Mouse (Mus musculus) cerebellum, postnatal 14 days (tissue): ENCODE measurements around the gene Vnn1.

ENCODE experiments used
- DNase-seq, 2 experiments: peaks; one replicate each; pipeline ENCODE4 v3.0.0; 2021; ENCODE audit warnings: mixed read lengths in 2 of 2

The Vnn1 gene

DNA sequence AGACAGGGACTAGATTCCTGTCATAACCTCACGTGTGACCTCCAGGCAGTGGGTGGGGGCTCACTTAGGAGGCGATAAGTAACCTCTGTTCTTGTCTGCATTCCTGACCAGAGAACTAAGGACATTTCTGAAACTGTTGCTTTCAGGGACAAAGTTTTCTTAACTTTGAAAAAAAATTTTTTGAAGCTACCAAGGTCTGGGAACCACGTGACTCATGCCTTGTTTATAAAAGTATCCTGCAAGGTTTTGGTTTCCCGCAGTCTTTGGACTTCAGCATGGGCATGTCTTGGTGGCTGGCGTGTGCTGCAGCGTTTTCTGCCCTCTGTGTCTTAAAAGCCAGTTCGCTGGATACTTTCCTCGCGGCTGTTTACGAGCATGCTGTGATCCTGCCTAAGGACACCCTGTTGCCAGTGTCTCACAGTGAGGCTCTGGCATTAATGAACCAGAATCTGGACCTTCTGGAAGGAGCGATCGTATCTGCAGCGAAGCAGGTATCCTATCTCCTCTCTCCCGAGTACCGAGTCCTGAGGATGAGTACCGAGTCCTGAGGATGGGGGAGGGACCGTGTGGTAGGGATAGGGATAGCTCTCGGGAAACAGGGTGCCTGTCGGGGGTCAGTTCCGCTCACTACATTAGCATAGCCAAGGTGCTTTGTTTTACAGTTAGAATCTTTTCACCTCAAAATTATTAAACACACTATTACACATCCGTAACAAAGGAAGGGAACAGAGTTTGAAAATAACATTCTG, at the start of gene Vnn1:
Gene Vnn1 (plus strand): TSS at position 88 of the 749 bp plus-strand sequence.
- peak; percentile 2 to 9 for DNase-seq

DNA sequence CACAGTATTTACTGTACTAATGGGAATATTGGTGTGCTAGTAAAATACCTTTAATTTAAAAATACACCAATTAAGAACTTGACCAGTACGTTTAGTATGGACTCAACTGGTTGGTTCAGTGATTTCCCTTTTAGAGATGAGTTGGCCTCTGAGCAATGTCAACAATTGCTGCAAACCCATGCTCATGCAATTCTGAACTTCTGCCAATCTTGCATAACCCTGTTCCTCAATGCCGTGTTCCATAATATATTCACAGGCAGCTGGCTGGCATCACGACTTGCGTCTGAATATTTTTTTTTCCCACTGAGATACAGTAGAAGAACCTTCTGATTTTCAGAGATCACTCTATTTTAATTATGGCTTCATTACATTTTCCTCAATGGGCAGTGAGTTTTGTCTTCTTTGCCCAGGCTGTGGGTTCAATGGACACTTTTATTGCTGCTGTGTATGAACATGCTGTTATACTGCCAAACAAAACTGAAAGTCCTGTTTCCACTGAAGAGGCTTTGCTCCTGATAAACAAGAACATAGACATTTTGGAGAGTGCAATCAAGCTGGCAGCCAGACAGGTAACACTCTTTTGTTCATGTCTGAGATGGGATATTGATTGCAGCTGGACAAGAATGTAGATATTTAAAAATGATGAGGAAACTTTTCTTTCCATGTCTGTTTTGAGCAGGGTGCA, 43.1 kb upstream of the Vnn1 start, which contains the start of gene Vnn3:
Gene Vnn3 (plus strand): TSS at position 235 of the 685 bp plus-strand sequence.
- no peak for DNase-seq

DNA sequence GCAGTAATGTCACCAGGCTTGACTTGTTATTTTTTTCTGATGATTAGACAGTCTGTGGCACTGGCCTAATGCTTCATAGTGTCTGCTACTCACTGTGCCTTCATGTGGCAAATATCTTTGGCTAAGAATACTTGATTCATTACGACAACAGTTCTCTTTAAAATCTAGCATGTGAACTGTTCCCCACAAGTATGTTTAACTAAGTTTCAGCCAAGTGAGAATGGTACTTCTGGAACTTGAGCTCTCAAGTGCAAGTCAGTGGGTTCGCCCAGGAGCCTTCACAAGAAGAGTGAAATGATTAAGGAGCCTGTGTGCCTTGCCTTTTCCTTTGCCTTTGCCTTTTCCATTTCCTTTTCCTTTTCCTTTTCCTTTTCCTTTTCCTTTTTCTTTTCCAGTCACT, 42.4 kb upstream of the Vnn1 start:
- no peak for DNase-seq

DNA sequence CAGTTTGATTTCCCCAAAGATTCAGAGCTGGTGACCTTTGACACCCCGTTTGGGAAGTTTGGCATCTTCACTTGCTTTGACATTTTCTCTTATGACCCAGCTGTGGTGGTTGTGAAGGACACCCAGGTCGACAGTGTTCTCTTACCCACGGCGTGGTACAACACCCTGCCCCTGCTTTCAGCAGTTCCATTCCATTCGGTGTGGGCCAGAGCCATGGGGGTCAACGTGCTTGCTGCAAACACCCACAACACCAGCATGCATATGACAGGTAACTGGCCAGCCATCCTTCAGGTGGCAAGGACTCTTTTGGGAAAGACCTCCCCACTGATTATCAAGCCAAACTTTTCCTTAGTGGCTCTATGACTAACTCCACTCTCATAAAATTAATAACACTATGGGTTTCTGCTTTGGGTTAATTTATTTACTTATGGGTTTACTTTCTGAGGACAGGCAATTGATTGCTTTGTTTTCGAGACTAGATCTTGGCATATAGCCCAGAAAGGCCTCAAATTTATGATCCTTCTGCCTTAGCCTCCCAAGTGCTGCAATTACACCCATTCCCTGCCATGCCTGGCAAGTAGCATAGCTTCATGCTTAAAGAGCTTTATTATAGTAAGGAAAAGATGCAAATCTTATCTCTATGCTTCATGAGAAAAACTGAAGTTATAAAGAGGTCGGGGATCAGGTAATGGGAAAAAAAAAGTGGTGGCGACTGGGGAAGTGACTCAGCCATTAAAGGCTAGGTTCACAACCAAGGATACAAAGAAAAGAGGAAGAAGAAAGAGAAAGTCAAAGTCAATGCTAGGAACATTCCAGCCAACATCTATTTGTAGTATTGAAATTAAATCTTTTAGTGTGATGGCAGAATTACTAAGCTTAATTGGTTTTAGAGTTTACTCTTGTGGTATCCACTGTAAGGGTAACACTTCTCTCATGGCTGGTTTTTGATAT, 29.9 kb upstream of the Vnn1 start:
- no peak for DNase-seq

DNA sequence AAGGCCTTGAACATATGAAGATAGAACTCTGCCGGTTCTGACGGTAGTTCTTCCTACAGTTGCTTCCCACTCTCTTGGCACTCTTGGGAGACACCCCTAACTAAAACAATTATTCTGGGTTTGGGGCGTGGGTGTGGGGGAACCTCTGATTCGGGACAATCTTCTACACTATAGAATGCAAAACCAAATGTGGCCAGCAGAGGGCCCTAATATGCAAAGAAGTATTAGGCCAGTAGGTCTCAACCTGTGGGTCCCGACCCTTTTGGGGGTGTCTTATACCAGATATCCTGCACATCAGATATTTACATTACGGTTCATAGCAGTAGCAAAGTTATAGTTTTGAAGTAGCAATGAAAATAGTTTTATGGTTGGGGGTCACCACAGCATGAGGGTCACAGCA, 13.8 kb upstream of the Vnn1 start:
- DNase-seq = peak; percentile 13 to 42

DNA sequence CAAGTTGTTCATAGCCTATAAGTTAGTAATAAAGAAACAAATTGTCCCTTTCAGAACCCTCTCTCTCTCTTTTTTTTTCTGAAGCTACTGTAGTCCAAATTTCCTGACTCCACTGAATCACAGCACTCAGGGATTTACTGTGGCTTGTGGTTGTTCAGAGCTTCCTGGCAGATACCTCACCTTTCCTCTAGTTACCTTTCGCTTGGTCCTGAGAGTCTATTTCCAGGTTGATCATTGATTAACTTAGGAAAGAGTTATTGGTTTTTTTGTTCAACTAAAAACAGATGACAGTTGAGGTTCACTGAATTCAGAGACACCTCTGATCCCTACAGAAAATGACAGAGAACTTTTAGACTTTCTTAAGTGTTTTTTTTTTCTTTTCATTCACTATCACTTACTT, 9.6 kb upstream of the Vnn1 start:
- DNase-seq = no peak

DNA sequence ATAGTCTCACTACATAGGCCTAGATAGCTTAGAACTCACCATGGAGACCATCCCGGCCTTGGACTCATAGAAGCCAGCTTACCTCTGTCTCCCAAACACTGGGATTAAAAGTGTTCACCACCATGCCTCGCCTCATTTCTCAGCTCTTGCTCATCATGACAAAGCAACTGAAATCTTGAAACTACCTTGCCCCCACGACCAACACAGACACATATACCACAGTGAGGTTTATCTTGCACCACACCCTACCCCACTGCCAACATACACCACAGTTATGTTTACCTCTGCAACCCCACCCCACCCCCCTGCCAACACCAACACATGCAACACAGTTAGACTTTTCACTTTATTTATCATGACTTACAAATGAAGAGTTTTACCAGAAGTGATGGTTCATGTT, 8.4 kb upstream of the Vnn1 start:
- DNase-seq = no peak

DNA sequence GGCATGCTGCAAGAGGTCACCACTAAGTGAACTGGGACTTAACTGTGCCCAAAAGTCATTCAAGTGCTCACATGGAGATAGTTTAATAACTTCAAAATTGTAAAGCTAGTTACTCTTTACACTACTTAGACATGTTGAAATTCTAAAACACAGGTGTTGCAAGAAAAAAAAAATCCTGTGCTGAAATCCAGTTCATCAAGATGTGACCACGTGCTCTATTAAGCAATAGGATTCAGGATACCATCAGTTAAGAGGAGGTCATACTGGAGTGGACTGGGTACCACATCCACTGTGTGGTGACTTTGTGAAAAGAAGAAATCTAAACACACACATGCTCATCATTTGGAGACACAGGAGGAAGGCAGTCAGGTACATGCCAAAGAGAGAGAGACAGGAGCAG, 1.5 kb upstream of the Vnn1 start:
- no peak for DNase-seq

DNA sequence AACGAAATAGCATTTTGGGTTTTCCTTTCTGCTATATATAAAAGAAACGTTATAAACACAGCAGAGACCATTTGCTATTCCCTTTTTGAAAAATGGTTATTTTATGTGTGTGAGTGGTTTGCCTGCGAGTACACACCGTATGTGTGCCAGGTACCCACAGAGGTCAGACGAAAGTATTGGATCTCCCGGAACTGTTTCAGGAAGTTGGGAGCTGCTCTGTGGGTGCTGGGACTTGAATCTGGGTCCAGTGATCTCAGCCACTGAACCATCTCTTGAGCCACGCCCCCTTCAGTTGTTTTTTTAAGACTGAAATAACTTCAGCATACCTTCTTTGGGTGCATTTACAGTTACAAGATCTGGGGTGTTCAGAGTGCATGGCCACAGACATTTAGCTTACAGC, 888 bp downstream of the Vnn1 start:
- no peak for DNase-seq

DNA sequence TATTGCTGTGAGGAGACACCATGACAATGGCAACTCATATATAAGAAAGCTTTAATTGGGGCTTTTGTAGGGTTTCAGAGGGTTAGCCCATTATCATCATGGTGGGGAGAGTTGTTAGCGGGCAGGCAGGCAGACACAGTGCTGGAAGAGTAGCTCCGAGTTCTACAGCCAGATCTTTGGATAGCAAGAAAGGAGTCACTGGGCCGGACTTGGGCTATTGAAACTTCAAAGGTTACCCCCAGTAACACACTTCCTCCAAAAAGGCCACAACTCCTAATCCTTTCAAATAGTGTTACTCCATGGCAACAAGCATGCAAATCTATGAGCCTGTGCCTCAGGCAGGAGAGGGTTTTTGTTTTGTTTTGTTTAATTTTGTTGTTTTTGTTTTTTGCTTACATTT, 6.6 kb downstream of the Vnn1 start:
- DNase-seq = no peak

DNA sequence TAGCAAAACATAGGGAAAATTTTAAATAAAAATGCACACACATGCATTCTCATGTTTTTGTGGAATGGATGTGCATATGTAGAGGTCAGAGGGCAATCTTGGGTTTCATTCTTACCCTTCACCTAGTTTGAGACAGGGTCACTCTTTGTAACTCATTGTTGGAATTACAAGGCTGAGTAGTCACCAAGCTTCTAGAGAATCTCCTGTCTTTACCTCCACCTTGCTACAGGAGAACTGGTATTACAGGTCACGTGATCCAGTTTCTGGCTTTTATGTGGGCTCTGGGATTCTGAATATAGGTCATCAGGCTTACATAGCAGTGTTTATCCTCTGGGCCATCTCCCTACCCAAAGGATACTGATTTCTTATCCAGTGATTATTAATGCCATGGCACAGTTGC, 11.2 kb downstream of the Vnn1 start:
- no peak for DNase-seq

DNA sequence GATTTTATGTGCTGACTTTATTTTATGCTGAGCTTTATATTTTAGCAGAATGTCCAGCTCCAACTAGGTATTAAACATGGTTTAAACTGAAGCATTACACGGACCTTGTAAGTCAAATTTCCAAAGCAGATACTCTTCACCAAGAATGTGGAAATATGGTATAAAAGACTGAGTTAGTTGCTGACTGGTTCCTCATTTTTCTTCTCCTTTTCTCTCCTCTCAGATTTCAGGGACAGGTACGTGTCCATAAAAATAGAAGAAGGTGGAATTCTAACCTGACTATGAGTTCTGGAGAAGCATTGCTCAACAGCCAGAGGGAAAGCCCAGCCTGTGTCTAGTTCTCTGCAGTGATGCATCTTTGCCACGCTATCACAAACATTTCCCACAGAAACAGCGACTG, 25.6 kb downstream of the Vnn1 start, which contains the start of gene Taar1:
Gene Taar1 (plus strand): TSS at position 301 of the 400 bp plus-strand sequence.
- DNase-seq = no peak

DNA sequence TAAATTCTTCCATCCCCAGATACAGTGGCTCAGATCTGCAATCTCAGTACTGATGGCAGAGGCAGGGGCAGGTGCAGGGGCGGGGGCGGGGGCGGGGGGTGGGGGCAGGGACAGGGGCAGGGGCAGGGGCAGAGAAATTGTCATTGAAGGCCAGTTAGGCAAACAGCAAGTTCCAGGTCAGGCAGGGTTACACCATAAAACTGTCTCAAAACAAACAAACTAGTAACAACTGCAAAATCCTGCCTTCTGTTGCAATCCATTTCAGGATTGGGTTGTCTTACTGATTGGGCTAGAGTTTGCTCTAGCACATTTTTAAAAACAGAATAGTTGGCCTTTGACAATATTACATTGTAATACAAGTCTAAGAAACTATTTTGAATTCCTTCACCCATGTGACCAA, 28.0 kb downstream of the Vnn1 start:
- no peak for DNase-seq

DNA sequence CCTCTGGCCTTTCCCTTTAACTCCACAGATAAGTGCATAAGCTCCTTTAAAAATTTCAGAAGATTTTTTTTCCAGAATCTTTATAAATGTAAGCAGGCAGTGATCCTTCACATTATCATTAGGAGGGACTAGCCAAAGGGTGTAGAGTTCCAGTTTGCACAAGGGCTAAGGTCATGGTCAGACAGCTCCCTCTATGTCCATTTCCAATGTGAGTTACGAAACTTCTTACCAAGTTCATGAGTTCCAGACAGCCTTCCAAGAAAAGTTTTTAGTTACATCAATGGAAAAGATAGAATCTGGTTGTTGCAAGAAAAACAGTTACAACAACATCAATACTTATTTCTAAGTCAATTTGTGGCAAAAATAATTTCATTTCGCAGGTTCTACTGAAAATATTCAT, 29.5 kb downstream of the Vnn1 start:
- DNase-seq = no peak

DNA sequence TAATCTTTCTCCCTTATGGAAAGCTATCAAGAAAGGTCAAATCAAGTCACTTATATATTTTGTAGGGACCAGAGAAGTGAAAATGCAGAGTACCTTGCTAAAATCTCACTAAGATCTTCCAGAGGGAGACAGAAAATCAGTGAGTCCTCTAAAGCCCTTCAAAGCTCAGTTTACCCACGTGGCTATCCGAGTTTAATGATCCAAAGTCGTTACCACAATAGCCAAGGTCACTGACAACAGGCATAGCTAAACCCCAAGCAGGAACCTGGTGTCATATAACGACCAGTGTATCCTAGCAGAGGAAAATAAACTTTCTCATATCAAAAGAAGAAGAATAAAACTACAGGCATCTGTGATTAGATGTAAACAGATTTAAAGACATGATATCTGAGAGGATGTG, 43.1 kb downstream of the Vnn1 start:
- no peak for DNase-seq

DNA sequence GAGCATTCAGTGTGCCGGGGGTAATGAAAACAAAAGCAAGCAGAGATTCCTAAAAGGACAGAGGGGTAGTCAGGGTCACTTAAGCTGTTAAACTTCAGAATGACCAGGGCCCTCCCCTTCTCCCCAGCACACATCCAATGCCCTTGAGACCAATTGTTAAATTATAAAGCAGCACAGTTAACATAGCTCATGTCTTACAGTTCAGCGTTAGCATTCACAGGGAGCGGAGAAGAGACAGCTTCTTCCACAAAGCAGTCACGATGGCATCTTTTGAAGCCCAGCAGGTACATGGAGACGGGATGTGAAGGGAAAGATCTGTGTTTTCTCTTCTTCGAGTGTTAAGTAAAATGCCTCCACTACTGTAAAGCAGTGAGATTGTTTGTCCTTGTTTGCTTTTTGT, 43.8 kb downstream of the Vnn1 start, which contains the start of gene Taar2:
Gene Taar2 (plus strand): TSS at position 261 of the 400 bp plus-strand sequence.
- no peak for DNase-seq

DNA sequence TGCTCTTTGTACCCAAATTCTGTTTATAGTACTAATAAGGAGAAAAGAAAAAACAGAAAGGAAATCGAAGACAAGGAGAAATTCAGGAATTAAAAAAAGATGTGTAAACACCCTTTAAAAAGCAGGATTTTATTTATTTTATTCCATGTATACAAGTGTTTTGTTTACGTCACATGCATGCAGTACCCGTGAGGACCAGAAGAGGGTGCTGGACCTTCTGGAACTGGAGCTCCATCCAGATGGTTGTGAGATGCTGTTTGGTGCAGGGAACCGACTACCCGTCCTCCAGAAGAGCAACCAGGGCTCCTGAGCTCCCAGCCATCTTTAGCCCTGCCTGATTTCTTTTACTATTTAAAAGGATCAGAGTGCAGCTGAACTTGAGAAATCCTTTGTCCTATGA, 48.0 kb downstream of the Vnn1 start:
- DNase-seq = peak in 1 of 2 experiments; percentile 26

DNA sequence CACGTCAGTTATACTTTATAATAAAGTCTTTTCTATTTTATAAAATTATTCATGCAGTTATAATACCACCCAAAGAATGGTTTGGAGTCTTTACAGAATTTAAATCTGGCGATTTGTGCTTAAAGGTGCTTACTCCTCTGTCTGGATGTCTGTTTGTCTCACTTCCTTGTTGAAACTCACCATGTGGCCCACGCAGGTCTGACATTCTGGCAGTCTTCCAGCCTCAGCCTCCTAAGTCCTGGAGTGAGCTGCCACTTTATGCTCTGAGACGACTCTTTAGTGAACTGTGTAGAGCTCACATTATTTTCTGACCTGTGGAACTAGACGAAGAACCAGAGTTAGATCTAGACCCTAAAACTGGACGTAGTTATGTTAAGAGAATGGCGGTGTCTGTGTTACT, 53.5 kb downstream of the Vnn1 start:
- peak; percentile 40 to 66 for DNase-seq

DNA sequence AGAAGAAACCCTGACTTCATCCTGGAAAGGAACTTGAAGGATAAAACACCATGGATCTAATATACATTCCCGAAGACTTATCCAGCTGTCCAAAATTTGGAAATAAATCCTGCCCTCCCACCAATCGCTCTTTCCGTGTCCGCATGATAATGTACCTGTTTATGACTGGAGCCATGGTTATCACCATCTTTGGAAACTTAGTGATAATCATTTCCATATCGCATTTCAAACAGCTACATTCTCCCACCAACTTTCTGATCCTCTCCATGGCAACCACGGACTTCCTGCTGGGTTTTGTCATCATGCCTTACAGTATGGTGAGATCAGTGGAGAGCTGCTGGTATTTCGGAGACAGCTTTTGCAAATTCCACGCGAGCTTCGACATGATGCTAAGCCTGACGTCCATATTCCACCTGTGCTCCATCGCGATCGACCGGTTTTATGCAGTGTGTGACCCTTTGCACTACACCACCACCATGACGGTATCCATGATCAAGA, 55.1 kb downstream of the Vnn1 start, which contains the start of gene Taar3:
Gene Taar3 (plus strand): TSS at position 51 of the 498 bp plus-strand sequence.
- peak; percentile 44 to 51 for DNase-seq

DNA sequence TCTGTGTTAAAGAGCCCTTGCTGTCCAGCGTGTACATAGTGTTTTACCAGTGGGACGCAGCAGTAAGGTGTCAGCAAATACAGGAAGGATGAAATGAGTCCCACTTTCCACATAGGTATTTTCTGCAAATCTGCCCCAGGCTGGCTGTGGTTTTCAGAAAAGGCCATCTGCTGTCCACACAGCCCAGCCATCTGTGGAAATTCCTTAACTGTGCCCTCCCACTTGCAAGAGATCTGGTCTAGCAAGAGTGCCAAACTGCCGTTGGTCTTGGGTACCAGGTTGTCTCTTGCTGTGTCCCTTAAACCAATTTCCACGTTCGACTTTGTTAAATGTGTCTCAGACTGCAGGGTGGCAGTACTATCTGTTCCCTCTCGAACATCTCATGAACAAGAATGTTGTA, 57.2 kb downstream of the Vnn1 start:
- DNase-seq = peak; percentile 66 to 76
